Mouse (Mus musculus) retina, postnatal 1 day (tissue): ENCODE measurements around the gene Anapc5.

Experiments
- DNase-seq: peaks from one replicate; pipeline ENCODE4 v3.0.0-alpha.2; 2012

Anapc5 gene

DNA sequence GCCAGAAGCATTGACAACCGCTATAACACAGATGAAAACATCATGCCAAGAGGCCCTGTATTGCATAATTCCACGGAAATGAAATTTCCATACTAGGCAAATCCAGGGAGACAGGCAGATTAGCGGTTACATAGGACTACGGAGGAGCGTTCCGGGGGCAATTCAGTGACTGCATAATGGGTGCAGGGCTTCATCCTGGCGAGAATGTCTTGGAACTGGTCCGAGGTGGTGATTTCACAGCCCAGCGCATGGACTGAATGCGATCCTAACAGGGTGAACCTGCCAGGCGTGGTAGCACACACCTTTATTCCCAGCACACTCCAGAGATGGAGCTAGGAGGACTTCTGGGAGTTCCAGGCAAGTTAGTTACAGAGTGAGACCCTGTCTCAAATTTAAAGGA lies 53.9 kb downstream of the Anapc5 start:
- DNase-seq = no peak

GRCm38 (mm10) chr5:122764032-122764464 lies 57.1 kb downstream of the Anapc5 start:
- peak; percentile 32 for DNase-seq

- DNase-seq = no peak
These were observed 57.7 kb downstream of the Anapc5 start for GRCm38 (mm10) chr5:122763271-122764031.

GRCm38 (mm10) chr5:122756680-122757079 lies 64.5 kb downstream of the Anapc5 start:
- DNase-seq = no peak

- DNase-seq = no peak
These were observed 65.0 kb downstream of the Anapc5 start for GRCm38 (mm10) chr5:122756144-122756543.

DNA sequence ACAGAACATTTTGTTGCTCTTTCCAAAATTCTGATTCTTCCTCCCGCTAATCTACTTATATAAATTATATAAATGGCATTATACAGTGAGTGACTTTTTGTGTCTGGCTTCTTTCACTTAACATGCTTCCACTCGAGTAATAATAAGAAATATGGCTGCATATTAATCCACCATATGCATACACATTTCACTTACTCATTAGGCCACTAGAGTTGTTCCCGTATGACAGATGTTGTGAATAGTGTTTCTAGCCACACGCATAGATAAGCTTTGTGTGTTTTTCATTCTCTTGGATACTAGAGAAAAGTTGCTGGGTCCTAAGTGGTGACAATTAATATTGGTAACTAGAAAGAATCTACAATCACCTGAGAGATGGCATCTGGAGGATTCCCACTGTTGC lies 65.5 kb downstream of the Anapc5 start:
- DNase-seq = no peak

GRCm38 (mm10) chr5:122754477-122754876 lies 66.7 kb downstream of the Anapc5 start:
- DNase-seq = no peak

- no peak for DNase-seq
These were observed 73.2 kb downstream of the Anapc5 start for GRCm38 (mm10) chr5:122747950-122748349.

GRCm38 (mm10) chr5:122743880-122744422 lies 77.2 kb downstream of the Anapc5 start:
- no peak for DNase-seq
